24 mouse cellular contexts compared by ENCODE assay signal in genomic region chr8:26871838-26872237, GRCm38 (mm10).
A peak's percentile ranks its signal among the peaks of the same experiment; 100 is the strongest.
DNase-seq lines count a peak whose midpoint lies in the region; ATAC-seq and TF ChIP-seq lines count a peak whose summit lies in the region.
"Had no signal": no experiment of that assay in that cellular context is flagged by ENCODE, and none has a peak within 500 bp of the region (broad histone marks: within the 10 kb centered on the region; RNA-seq: fewer than 3 reads in every experiment).

No protein-coding gene starts in this region.

- H3K4me2 ChIP-seq in intestine, embryonic 15.5 days (replicated peaks): no peak overlapping the region
- H3K4me2 ChIP-seq in intestine, postnatal 0 days (replicated peaks; ENCODE audit: low read depth): no peak overlapping the region
- peak overlapping the region; percentile 56 for H3K4me2 ChIP-seq in myocyte (ENCODE audit: low read depth)
- H3K4me2 ChIP-seq in hindbrain, embryonic 12.5 days (replicated peaks): no peak overlapping the region
- H3K4me2 ChIP-seq: embryonic facial prominence, embryonic 13.5 days; embryonic facial prominence, embryonic 15.5 days; forebrain, embryonic 12.5 days had no signal

- TF ChIP-seq CTCF in C2C12 (IDR thresholded peaks at IDR 0.05; ENCODE audit: control insufficient read depth, insufficient read depth, insufficient read length): no peak
- TF ChIP-seq CTCF in intestine, postnatal 0 days (IDR thresholded peaks at IDR 0.05; ENCODE audit: low read depth): no peak

- peak; percentile 62 for ATAC-seq in intestine, embryonic 15.5 days
- 0 out of 2 replicates have a peak, but pooled peaks have one; percentile 45 for ATAC-seq in intestine, postnatal 0 days
- ATAC-seq in hindbrain, embryonic 12.5 days (ENCODE audit: low FRiP score): no peak
- ATAC-seq: forebrain, embryonic 14.5 days had no signal

- H3K36me3 ChIP-seq in C2C12 (ENCODE audit: control insufficient read depth, insufficient read depth) (no peaks in the 10 kb centered on the region), myocyte (ENCODE audit: control insufficient read depth, insufficient read depth) (no peaks in the 10 kb centered on the region)
- no peaks in the 10 kb centered on the region for H3K36me3 ChIP-seq in intestine, embryonic 15.5 days
- no peaks in the 10 kb centered on the region for H3K36me3 ChIP-seq in intestine, postnatal 0 days (ENCODE audit: control insufficient read depth, insufficient read depth)
- no peaks in the 10 kb centered on the region for H3K36me3 ChIP-seq in hindbrain, embryonic 12.5 days
- H3K36me3 ChIP-seq: embryonic facial prominence, embryonic 13.5 days; embryonic facial prominence, embryonic 15.5 days; forebrain, embryonic 10.5 days; forebrain, embryonic 12.5 days had no signal

- 73% methylated on average over 7 of the region's 7 CpGs for WGBS in intestine, embryonic 15.5 days
- 50% methylated on average over 7 of the region's 7 CpGs for WGBS in intestine, postnatal 0 days
- WGBS in hindbrain, embryonic 12.5 days: 93% methylated on average over 7 of the region's 7 CpGs

- no peak overlapping the region for H3K9ac ChIP-seq in intestine, embryonic 15.5 days
- no peak overlapping the region for H3K9ac ChIP-seq in intestine, postnatal 0 days (ENCODE audit: low read depth, low read length)
- no peak overlapping the region for H3K9ac ChIP-seq in hindbrain, embryonic 12.5 days
- H3K9ac ChIP-seq: embryonic facial prominence, embryonic 13.5 days; embryonic facial prominence, embryonic 15.5 days; forebrain, embryonic 12.5 days had no signal

- H3K4me1 ChIP-seq in intestine, embryonic 15.5 days (replicated peaks): 0 out of 2 replicates have a peak, but pooled peaks cover 4% of the 10 kb centered on the region
- H3K4me1 ChIP-seq in intestine, postnatal 0 days (replicated peaks; ENCODE audit: control insufficient read depth, insufficient read depth, low read length): no peaks in the 10 kb centered on the region
- H3K4me1 ChIP-seq in hindbrain, embryonic 12.5 days: no peaks in the 10 kb centered on the region
- H3K4me1 ChIP-seq: embryonic facial prominence, embryonic 15.5 days; forebrain, embryonic 12.5 days had no signal

- no peak overlapping the region for H3K27ac ChIP-seq in intestine, embryonic 15.5 days
- no peak overlapping the region for H3K27ac ChIP-seq in intestine, postnatal 0 days (ENCODE audit: low read depth, low read length)
- no peak overlapping the region for H3K27ac ChIP-seq in hindbrain, embryonic 12.5 days
- H3K27ac ChIP-seq: embryonic facial prominence, embryonic 13.5 days; embryonic facial prominence, embryonic 15.5 days; forebrain, embryonic 10.5 days; forebrain, embryonic 12.5 days had no signal

- H3K79me2 ChIP-seq in C2C12 (ENCODE audit: control insufficient read depth, insufficient read depth): no peaks in the 10 kb centered on the region
- no peaks in the 10 kb centered on the region for H3K79me2 ChIP-seq in myocyte (ENCODE audit: control insufficient read depth, insufficient read depth)

- H3K9me3 ChIP-seq in intestine, embryonic 15.5 days: no peaks in the 10 kb centered on the region
- H3K9me3 ChIP-seq in intestine, postnatal 0 days (ENCODE audit: control insufficient read depth): peaks cover 7% of the 10 kb centered on the region
- H3K9me3 ChIP-seq in hindbrain, embryonic 12.5 days (replicated peaks): peaks cover 12% of the 10 kb centered on the region; the same call in 1 of the 2 replicates

- H3K27me3 ChIP-seq in C2C12 (ENCODE audit: control insufficient read depth, insufficient read depth, insufficient read length): no peaks in the 10 kb centered on the region
- H3K27me3 ChIP-seq in intestine, embryonic 15.5 days (replicated peaks): no peaks in the 10 kb centered on the region
- no peaks in the 10 kb centered on the region for H3K27me3 ChIP-seq in intestine, postnatal 0 days (replicated peaks; ENCODE audit: control insufficient read depth, insufficient read depth, low read length)
- H3K27me3 ChIP-seq in myocyte (ENCODE audit: control insufficient read depth, insufficient read depth, insufficient read length): no peaks in the 10 kb centered on the region
- H3K27me3 ChIP-seq in hindbrain, embryonic 12.5 days: peaks cover 4% of the 10 kb centered on the region
- H3K27me3 ChIP-seq: embryonic facial prominence, embryonic 13.5 days; embryonic facial prominence, embryonic 15.5 days; forebrain, embryonic 12.5 days had no signal

- no peak for TF ChIP-seq POLR2A in myocyte (IDR thresholded peaks at IDR 0.05; ENCODE audit: insufficient read length, low read depth)

- no peak overlapping the region for H3K4me3 ChIP-seq in C2C12 (ENCODE audit: insufficient read depth, poor library complexity, severe bottlenecking)
- H3K4me3 ChIP-seq in intestine, embryonic 15.5 days (replicated peaks): no peak overlapping the region
- no peak overlapping the region for H3K4me3 ChIP-seq in intestine, postnatal 0 days (ENCODE audit: low read depth, low read length)
- H3K4me3 ChIP-seq in myocyte: no peak overlapping the region
- no peak overlapping the region for H3K4me3 ChIP-seq in hindbrain, embryonic 12.5 days
- H3K4me3 ChIP-seq: embryonic facial prominence, embryonic 13.5 days; embryonic facial prominence, embryonic 15.5 days; erythroblast, embryonic 14.5 days; forebrain, embryonic 10.5 days; forebrain, embryonic 12.5 days had no signal

- DNase-seq in thymus, postnatal 25 days: no peak
- DNase-seq in thymus, postnatal 14 days: no peak
- DNase-seq: adrenal gland, adult 2 months; adrenal gland, postnatal 10 days; adrenal gland, postnatal 25 days; B cell, adult 2 months; cerebellum, adult 11 months; cerebellum, adult 18-20 months; cerebellum, adult 8-10 months; cerebellum, adult 9-11 months; cerebellum, postnatal 14 days; cerebellum, postnatal 36 days; embryo, embryonic 11 days had no signal

- no peak overlapping the region for H3ac ChIP-seq in C2C12 (ENCODE audit: control insufficient read depth, insufficient read length, low read depth)
- H3ac ChIP-seq in myocyte (ENCODE audit: control insufficient read depth, insufficient read length): no peak overlapping the region

- no peaks in the 10 kb centered on the region for H3K79me3 ChIP-seq in C2C12 (ENCODE audit: low read depth)

TF ChIP-seq in C2C12, 6 proteins besides CTCF, POLR2A, EP300 and RAD21:
- peak; percentile 62 for TF ChIP-seq MYOD1 (IDR thresholded peaks at IDR 0.05; ENCODE audit: control insufficient read depth, insufficient read length, low read depth)
- TF ChIP-seq MYOG (IDR thresholded peaks at IDR 0.05; ENCODE audit: control insufficient read depth, extremely low read depth, insufficient read length): no peak

TF ChIP-seq in myocyte, 11 proteins besides CTCF, POLR2A, EP300 and RAD21:
- no peak for TF ChIP-seq MYOD1 (IDR thresholded peaks at IDR 0.05; ENCODE audit: control insufficient read depth in 1 of 3, insufficient read length in 2 of 3, low read depth in 2 of 3)
- no peak for TF ChIP-seq SRF (IDR thresholded peaks at IDR 0.05; ENCODE audit: control insufficient read depth, insufficient read length, low read depth)
- no peak for TF ChIP-seq E2F4 (IDR thresholded peaks at IDR 0.05; ENCODE audit: insufficient read depth)
